Mouse (Mus musculus) heart, embryonic 13.5 days (tissue): ENCODE data around the gene Fance. TPM values are rescaled to one million over a fixed set of nuclear protein-coding genes. Genes with fewer than 3 reads are reported as not detected.

Experiments
- ATAC-seq: fragments of 200-750 bp; cut with Nextera tagmentation; 2 replicates; pipeline ENCODE4 v1.8.0; 2017; ENCODE audit warnings: moderate TSS enrichment; ENCODE audit not compliant: insufficient number of reproducible peaks, low FRiP score, low TSS enrichment; ENCODE audit errors: extremely low read depth
- H3K27ac ChIP-seq: fragments of 300-500 bp; sonication (generic); replicated peaks from 2 replicates; pipeline ENCODE4 v1.5.1; 2015; ENCODE audit warnings: moderate library complexity, mild to moderate bottlenecking, inconsistent platforms
- H3K27me3 ChIP-seq: fragments of 300-500 bp; sonication (generic); replicated peaks from 2 replicates; pipeline ENCODE4 v1.6.1; 2015; ENCODE audit warnings: mild to moderate bottlenecking, inconsistent platforms
- H3K36me3 ChIP-seq: fragments of 300-500 bp; sonication (generic); 2 replicates; pipeline ENCODE4 v1.6.1; 2015; ENCODE audit warnings: mild to moderate bottlenecking, inconsistent platforms
- H3K4me1 ChIP-seq: fragments of 300-500 bp; sonication (generic); 2 replicates; pipeline ENCODE4 v1.6.1; 2015; ENCODE audit warnings: inconsistent platforms
- H3K4me2 ChIP-seq: fragments of 300-500 bp; sonication (generic); 2 replicates; pipeline ENCODE4 v1.6.1; 2015; ENCODE audit warnings: inconsistent platforms, mild to moderate bottlenecking, moderate library complexity
- H3K4me3 ChIP-seq: fragments of 300-500 bp; sonication (generic); 2 replicates; pipeline ENCODE4 v1.5.1; 2015; ENCODE audit warnings: moderate library complexity, mild to moderate bottlenecking, inconsistent platforms
- H3K9ac ChIP-seq: fragments of 300-500 bp; sonication (generic); 2 replicates; pipeline ENCODE4 v1.6.1; 2015; ENCODE audit warnings: inconsistent platforms, mild to moderate bottlenecking, moderate library complexity
- H3K9me3 ChIP-seq: fragments of 300-500 bp; sonication (generic); 2 replicates; pipeline ENCODE4 v1.6.1; 2016; ENCODE audit warnings: inconsistent platforms
- WGBS: fragments of 180-500 bp; shearing (Covaris S2); methylation state at CpG from one replicate; pipeline ENCODE4 v1.1.7; 2015; ENCODE audit warnings: mixed read lengths; 5-methylcytosine and 5-hydroxymethylcytosine counted together
- polyA plus RNA-seq: library from polyadenylated mRNA; unstranded; fragments of >200 nt; fragmentation: Nextera tagmentation; extraction: Ambion mirVana; gene quantifications from 2 replicates; pipeline ENCODE4 v1.2.1, GENCODE M21; 2015

Fance gene
- polyA plus RNA-seq, 1 experiment from 2014 or later, result 19.3 TPM

- Histone ChIP-seq H3K27me3 (peaks cover 74% of the 10 kb centered on the region), H3K9me3 (0 out of 2 replicates have a peak, but pooled peaks cover 3% of the 10 kb centered on the region), H3K4me2 (peak overlapping the region; percentile 73), H3K4me1 (peaks cover 30% of the 10 kb centered on the region), H3K27ac (no peak overlapping the region), H3K9ac (peak overlapping the region; percentile 77), H3K36me3 (no peaks in the 10 kb centered on the region), H3K4me3 (peak overlapping the region; percentile 48)
- WGBS, result 14% methylated on average over 6 of the region's 6 CpGs
- no peak for ATAC-seq
These were observed 50.2 kb downstream of the Fance start for GRCm38 (mm10) chr17:28363507-28363906.

DNA sequence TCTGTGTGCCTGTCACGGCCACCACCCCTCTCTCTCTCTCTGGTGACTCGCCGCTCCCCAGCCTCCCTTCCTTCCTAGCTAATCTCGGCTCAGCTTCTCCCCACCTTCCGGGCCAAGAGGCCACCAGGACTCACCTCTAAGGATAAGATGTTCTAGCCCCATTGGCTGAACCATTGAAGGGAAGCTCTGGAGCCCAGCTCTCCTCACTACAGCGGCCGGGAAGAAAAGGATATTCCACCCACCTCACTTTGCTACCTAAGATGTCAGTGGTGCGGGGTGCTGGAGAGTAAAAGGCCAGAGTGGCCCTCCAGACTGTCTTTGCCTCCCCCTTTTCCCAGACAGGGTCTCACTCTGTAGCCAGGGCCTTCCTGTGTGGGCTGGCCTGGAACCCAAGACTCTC lies 51.8 kb downstream of the Fance start, which contains the start of gene Tulp1:
Gene Tulp1, minus strand, starts transcription at position 101 of the 400 bp plus-strand sequence.
- no peaks in the 10 kb centered on the region for H3K36me3 ChIP-seq
- 24% methylated on average over 8 of the region's 8 CpGs for WGBS
- H3K27me3 ChIP-seq, result peaks cover 58% of the 10 kb centered on the region
- no peak for ATAC-seq
- peak within 1 kb of the TSS; percentile 73 for H3K4me2 ChIP-seq
- H3K4me1 ChIP-seq, result peaks cover 30% of the 10 kb centered on the region
- no peaks in the 10 kb centered on the region for H3K9me3 ChIP-seq
- H3K4me3 ChIP-seq, result peak within 1 kb of the TSS; percentile 44
- peak within 1 kb of the TSS; percentile 75 for H3K9ac ChIP-seq
- H3K27ac ChIP-seq, result no peak within 1 kb of the TSS

- Histone ChIP-seq H3K9ac (no peak overlapping the region), H3K27me3 (peaks cover 29% of the 10 kb centered on the region), H3K27ac (no peak overlapping the region), H3K9me3 (no peaks in the 10 kb centered on the region), H3K4me1 (peaks cover 16% of the 10 kb centered on the region), H3K4me3 (no peak overlapping the region), H3K4me2 (peak overlapping the region; percentile 14; the same call in 1 of the 2 replicates), H3K36me3 (no peaks in the 10 kb centered on the region)
- 6% methylated on average over 13 of the region's 13 CpGs for WGBS
- ATAC-seq, result no peak; the same call in 1 of the 2 replicates
These were observed 55.1 kb downstream of the Fance start for GRCm38 (mm10) chr17:28368449-28368848.

DNA sequence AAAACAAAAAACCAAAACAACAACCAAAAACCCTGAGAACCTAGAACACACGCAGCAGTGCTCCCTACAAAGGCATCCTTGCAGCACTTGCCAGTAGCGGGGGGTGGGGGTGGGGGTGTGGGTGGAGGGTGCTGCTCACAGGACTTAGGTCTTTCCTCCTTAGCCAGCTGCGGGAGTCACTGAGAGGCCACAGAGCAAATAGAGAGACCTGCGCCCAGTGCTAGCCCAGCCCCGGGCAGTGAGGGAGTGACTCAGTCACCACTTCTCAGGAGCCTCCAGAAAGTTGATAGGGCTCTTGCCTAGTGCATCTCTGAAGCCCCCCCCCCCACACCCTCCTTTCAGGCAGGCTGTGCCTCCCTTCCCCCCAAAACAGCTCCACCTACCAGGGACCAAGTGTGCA lies 55.7 kb downstream of the Fance start:
- Histone ChIP-seq H3K27me3 (peaks cover 29% of the 10 kb centered on the region), H3K36me3 (no peaks in the 10 kb centered on the region), H3K9ac (no peak overlapping the region), H3K4me2 (no peak overlapping the region), H3K4me3 (no peak overlapping the region), H3K9me3 (no peaks in the 10 kb centered on the region), H3K27ac (no peak overlapping the region), H3K4me1 (peaks cover 10% of the 10 kb centered on the region)
- ATAC-seq, result no peak
- WGBS, result 58% methylated on average over 5 of the region's 5 CpGs

GRCm38 (mm10) chr17:28371286-28371685 lies 58.0 kb downstream of the Fance start:
- H3K4me2 ChIP-seq, result no peak overlapping the region
- peaks cover 32% of the 10 kb centered on the region for H3K27me3 ChIP-seq
- no peak for ATAC-seq
- H3K9me3 ChIP-seq, result no peaks in the 10 kb centered on the region
- no peak overlapping the region for H3K4me3 ChIP-seq
- peaks cover 9% of the 10 kb centered on the region for H3K4me1 ChIP-seq
- H3K36me3 ChIP-seq, result no peaks in the 10 kb centered on the region
- no peak overlapping the region for H3K9ac ChIP-seq
- 65% methylated on average over 2 of the region's 2 CpGs for WGBS
- no peak overlapping the region for H3K27ac ChIP-seq

- Histone ChIP-seq H3K4me2 (no peak overlapping the region), H3K4me1 (peaks cover 9% of the 10 kb centered on the region), H3K27me3 (peaks cover 39% of the 10 kb centered on the region), H3K36me3 (no peaks in the 10 kb centered on the region), H3K27ac (no peak overlapping the region), H3K9me3 (no peaks in the 10 kb centered on the region), H3K4me3 (no peak overlapping the region), H3K9ac (no peak overlapping the region)
- 67% methylated on average over 1 of the region's 1 CpGs for WGBS
- no peak for ATAC-seq
These were observed 58.6 kb downstream of the Fance start for GRCm38 (mm10) chr17:28371941-28372340.

- WGBS, result 15% methylated on average over 10 of the region's 10 CpGs
- no peak overlapping the region for H3K4me2 ChIP-seq
- H3K4me3 ChIP-seq, result no peak overlapping the region
- H3K9me3 ChIP-seq, result no peaks in the 10 kb centered on the region
- H3K9ac ChIP-seq, result no peak overlapping the region
- H3K27me3 ChIP-seq, result peaks cover 43% of the 10 kb centered on the region
- H3K4me1 ChIP-seq, result peaks cover 9% of the 10 kb centered on the region
- no peak for ATAC-seq
- no peak overlapping the region for H3K27ac ChIP-seq
- no peaks in the 10 kb centered on the region for H3K36me3 ChIP-seq
These were observed 60.5 kb downstream of the Fance start for GRCm38 (mm10) chr17:28373821-28374220.

DNA sequence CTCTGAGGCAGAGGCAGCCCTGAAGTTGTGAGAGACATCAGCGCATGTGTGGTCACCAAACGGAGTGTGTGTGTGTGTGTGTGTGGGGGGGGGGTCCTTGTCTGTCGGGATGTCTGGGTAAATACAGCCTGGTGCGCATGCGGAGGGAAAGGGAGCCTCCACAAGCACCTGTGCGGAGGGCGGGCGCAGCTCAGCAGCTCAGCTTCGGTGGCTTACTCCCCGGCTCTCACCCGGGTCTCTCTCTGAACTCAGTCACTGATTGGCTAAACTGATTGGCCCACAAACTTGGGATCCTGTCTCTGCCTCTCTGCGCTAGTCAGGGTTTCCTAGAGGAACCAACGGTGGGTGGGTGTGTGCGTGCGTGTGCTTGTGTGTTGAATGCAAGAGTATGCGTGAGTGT lies 61.2 kb downstream of the Fance start:
- H3K9me3 ChIP-seq, result no peaks in the 10 kb centered on the region
- H3K4me3 ChIP-seq, result no peak overlapping the region
- ATAC-seq, result no peak
- H3K36me3 ChIP-seq, result no peaks in the 10 kb centered on the region
- peaks cover 50% of the 10 kb centered on the region for H3K27me3 ChIP-seq
- peaks cover 9% of the 10 kb centered on the region for H3K4me1 ChIP-seq
- H3K27ac ChIP-seq, result no peak overlapping the region
- WGBS, result 24% methylated on average over 16 of the region's 16 CpGs
- 0 out of 2 replicates have a peak overlapping the region, but pooled peaks have one; percentile 16 for H3K4me2 ChIP-seq
- H3K9ac ChIP-seq, result 0 out of 2 replicates have a peak overlapping the region, but pooled peaks have one; percentile 40

- Histone ChIP-seq H3K9ac (no peak overlapping the region), H3K9me3 (no peaks in the 10 kb centered on the region), H3K27ac (no peak overlapping the region), H3K36me3 (no peaks in the 10 kb centered on the region), H3K27me3 (peaks cover 61% of the 10 kb centered on the region), H3K4me2 (no peak overlapping the region), H3K4me3 (no peak overlapping the region), H3K4me1 (peaks cover 9% of the 10 kb centered on the region)
- ATAC-seq, result no peak; the same call in 1 of the 2 replicates
- WGBS, result 7% methylated on average over 17 of the region's 17 CpGs
These were observed 62.3 kb downstream of the Fance start for GRCm38 (mm10) chr17:28375592-28376061.

Other genes starting within 250 kb of the Fance start
- 0.49 and 0.55 TPM in 2 replicates for gene Tcp11, start 232.9 kb upstream of the Fance start, polyA plus RNA-seq
- 0.69 and 1.1 TPM in 2 replicates for gene Scube3, start 171.4 kb upstream of the Fance start, polyA plus RNA-seq
- 24.2 and 25.7 TPM in 2 replicates for gene Zfp523, start 136.4 kb upstream of the Fance start, polyA plus RNA-seq
- 3.0 and 3.3 TPM in 2 replicates for gene Def6, start 105.7 kb upstream of the Fance start, polyA plus RNA-seq
- gene Ppard, start 80.8 kb upstream of the Fance start, polyA plus RNA-seq, result 1.1 and 1.5 TPM in 2 replicates
- gene Rpl10a, start 15.0 kb downstream of the Fance start, polyA plus RNA-seq, result 389 and 419 TPM in 2 replicates
- 5.9 and 7.3 TPM in 2 replicates for gene Tead3, start 37.3 kb downstream of the Fance start, polyA plus RNA-seq
- gene Tulp1, start 51.7 kb downstream of the Fance start, polyA plus RNA-seq, result 4.1 TPM in 2 replicates
- 11.8 and 12.1 TPM in 2 replicates for gene Fkbp5, start 204.0 kb downstream of the Fance start, polyA plus RNA-seq
- gene Armc12, start 217.3 kb downstream of the Fance start, polyA plus RNA-seq, result not detected in 2 replicates
- not detected in 2 replicates for gene Clpsl2, start 235.9 kb downstream of the Fance start, polyA plus RNA-seq
- gene Clps, start 247.2 kb downstream of the Fance start, polyA plus RNA-seq, result 0.25 and 2.0 TPM in 2 replicates